Mouse (Mus musculus): ENCODE measurements at regions not wholly inside any gene's neighbourhood (a gene's known extent, or its start where the extent isn't known, plus 50 kb on each side); places are given as distances from the start of the nearest gene placed in this dataset.

DNA sequence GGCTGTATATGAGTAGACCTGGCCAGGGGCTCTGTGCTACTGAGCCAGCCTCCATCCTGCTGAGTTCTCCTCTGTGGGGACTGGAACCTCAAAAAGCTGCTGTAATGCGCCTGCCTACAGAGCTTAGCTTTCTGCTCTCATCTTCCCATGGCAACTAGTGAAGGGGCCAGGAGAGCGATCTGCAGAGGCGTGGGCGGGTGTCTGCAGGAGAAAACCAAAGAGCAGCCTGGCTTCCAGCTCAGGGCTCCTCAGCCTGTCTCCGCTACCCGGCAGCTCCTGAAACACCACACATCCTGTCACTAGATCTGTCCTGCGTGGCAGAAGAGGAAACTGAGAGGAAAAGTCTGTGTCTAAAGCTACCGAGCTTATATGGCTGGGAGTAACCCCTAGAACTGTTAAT is 384.9 kb upstream of the Myt1l start:
- Histone ChIP-seq H3K4me2 (ENCODE audit: low read depth, low read length, poor library complexity, severe bottlenecking) (no peak overlapping the region), H3K4me1 (ENCODE audit: insufficient read depth, low read length) (peaks cover 19% of the 10 kb centered on the region), H3K27ac (ENCODE audit: low read depth, low read length) (0 out of 2 replicates have a peak overlapping the region, but pooled peaks have one; percentile 26), H3K27me3 (ENCODE audit: insufficient read depth, low read length) (no peaks in the 10 kb centered on the region), H3K9me3 (ENCODE audit: low read length) (no peaks in the 10 kb centered on the region), H3K9ac (replicated peaks; ENCODE audit: low read length, poor library complexity, severe bottlenecking) (0 out of 2 replicates have a peak overlapping the region, but pooled peaks have one; percentile 24), H3K4me3 (ENCODE audit: low read depth, low read length) (no peak overlapping the region), H3K36me3 (ENCODE audit: insufficient read depth, low read length) (no peaks in the 10 kb centered on the region)
- DNase-seq (ENCODE audit: low spot score) = no peak
- ATAC-seq (ENCODE audit: low FRiP score) = no peak
- no peak for TF ChIP-seq CTCF (IDR thresholded peaks at IDR 0.05)
- WGBS = 61% methylated on average over 8 of the region's 8 CpGs

DNA sequence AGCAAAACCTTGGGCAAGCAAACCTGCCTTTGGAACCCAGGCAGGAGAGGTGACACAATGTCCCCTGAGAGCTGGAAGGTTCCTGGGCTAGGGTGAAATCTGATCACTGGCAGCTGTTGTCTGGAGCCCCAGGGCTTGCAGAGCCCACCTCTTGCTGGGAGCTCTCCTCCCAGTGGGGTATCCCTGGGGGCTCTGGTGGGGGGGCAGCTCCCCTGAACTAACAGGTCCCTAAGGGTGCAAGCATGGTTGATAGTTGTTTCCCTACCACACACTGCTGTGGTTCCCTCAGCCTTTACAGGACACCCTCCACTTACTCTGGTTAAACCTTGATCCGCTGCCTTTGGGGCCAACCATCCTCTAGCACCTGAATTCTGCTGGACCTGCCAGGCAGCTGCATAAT is 367.3 kb upstream of the Myt1l start:
- no peaks in the 10 kb centered on the region for H3K36me3 ChIP-seq (ENCODE audit: insufficient read depth, low read length)
- no peak for DNase-seq (ENCODE audit: low spot score)
- H3K9ac ChIP-seq (replicated peaks; ENCODE audit: low read length, poor library complexity, severe bottlenecking) = no peak overlapping the region
- TF ChIP-seq CTCF (IDR thresholded peaks at IDR 0.05) = no peak
- no peak for ATAC-seq (ENCODE audit: low FRiP score)
- WGBS = 93% methylated on average over 1 of the region's 1 CpGs
- H3K4me2 ChIP-seq (ENCODE audit: low read depth, low read length, poor library complexity, severe bottlenecking) = no peak overlapping the region
- H3K4me3 ChIP-seq (ENCODE audit: low read depth, low read length) = no peak overlapping the region
- H3K27ac ChIP-seq (ENCODE audit: low read depth, low read length) = no peak overlapping the region
- H3K9me3 ChIP-seq (ENCODE audit: low read length) = no peaks in the 10 kb centered on the region
- H3K4me1 ChIP-seq (ENCODE audit: insufficient read depth, low read length) = no peaks in the 10 kb centered on the region
- no peaks in the 10 kb centered on the region for H3K27me3 ChIP-seq (ENCODE audit: insufficient read depth, low read length)

DNA sequence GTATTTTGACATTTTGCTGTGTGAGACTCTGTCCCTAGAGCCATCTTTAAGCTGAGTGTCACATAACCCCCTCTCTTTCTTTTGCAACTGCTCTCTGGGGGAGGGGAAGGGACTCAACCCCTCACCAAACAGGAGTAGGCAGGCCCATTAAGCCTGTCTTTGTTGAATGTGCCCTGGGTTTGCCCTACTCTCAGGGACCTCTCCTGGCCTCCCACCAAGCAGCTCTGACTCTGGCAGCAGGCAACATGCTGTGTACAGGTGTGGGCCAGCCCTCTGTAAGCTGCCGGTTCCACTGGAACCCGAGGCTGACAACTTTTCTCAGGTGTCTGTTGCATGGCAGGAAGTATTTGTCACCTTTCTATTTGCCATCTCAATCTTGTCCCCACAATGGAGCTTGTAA is 366.6 kb upstream of the Myt1l start:
- 20% methylated on average over 2 of the region's 2 CpGs for WGBS
- Histone ChIP-seq H3K27ac (ENCODE audit: low read depth, low read length) (no peak overlapping the region), H3K27me3 (ENCODE audit: insufficient read depth, low read length) (no peaks in the 10 kb centered on the region), H3K36me3 (ENCODE audit: insufficient read depth, low read length) (no peaks in the 10 kb centered on the region), H3K9ac (replicated peaks; ENCODE audit: low read length, poor library complexity, severe bottlenecking) (no peak overlapping the region), H3K9me3 (ENCODE audit: low read length) (no peaks in the 10 kb centered on the region), H3K4me2 (ENCODE audit: low read depth, low read length, poor library complexity, severe bottlenecking) (no peak overlapping the region), H3K4me3 (ENCODE audit: low read depth, low read length) (no peak overlapping the region), H3K4me1 (ENCODE audit: insufficient read depth, low read length) (no peaks in the 10 kb centered on the region)
- ATAC-seq (ENCODE audit: low FRiP score) = no peak
- DNase-seq (ENCODE audit: low spot score) = no peak
- no peak for TF ChIP-seq CTCF (IDR thresholded peaks at IDR 0.05)

DNA sequence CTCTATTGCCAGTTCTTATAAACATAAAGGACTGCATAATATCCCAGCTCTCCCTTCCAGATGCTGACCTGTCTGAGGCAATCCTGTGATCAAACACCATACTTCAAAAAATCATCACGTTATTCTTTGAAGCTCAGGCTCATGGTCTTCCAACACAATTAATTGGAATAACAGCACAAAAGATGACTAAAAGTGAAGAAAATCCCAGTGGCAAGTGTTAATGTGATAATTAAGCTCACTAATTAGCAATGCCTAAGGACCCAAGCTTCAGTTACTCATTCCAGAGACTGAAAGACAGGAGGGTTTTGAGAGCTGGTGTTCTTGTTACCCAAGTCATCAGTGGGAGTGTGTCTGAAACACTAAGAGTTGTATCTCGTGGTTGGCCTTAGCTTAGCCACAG is 363.5 kb upstream of the Myt1l start:
- H3K36me3 ChIP-seq (ENCODE audit: insufficient read depth, low read length) = no peaks in the 10 kb centered on the region
- H3K4me2 ChIP-seq (ENCODE audit: low read depth, low read length, poor library complexity, severe bottlenecking) = no peak overlapping the region
- WGBS = 63% methylated on average over 2 of the region's 2 CpGs
- H3K4me3 ChIP-seq (ENCODE audit: low read depth, low read length) = no peak overlapping the region
- H3K9ac ChIP-seq (replicated peaks; ENCODE audit: low read length, poor library complexity, severe bottlenecking) = no peak overlapping the region
- H3K27ac ChIP-seq (ENCODE audit: low read depth, low read length) = no peak overlapping the region
- DNase-seq (ENCODE audit: low spot score) (no peak), ATAC-seq (ENCODE audit: low FRiP score) (no peak)
- TF ChIP-seq CTCF (IDR thresholded peaks at IDR 0.05) = no peak
- H3K4me1 ChIP-seq (ENCODE audit: insufficient read depth, low read length) = no peaks in the 10 kb centered on the region
- no peaks in the 10 kb centered on the region for H3K9me3 ChIP-seq (ENCODE audit: low read length)
- H3K27me3 ChIP-seq (ENCODE audit: insufficient read depth, low read length) = no peaks in the 10 kb centered on the region

DNA sequence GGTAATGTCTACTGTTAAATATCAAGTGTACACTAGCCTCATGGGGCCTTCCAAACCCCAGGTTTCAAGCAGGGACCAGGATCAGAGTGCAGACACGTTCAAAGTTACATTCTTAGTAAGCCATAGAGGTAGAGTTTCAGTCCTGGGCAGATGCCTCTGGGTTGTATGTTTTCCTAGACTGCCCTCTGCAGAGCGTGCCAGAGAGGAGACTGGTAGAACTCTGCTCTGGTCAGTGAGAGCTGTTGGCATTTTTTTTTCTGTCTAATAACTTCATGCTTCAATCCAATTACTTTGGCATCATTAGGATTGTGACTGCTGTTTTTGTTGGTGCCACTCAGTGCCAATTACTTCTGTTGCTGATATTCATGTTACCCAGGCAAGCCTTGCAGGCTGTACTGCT is 361.9 kb upstream of the Myt1l start:
- TF ChIP-seq CTCF (IDR thresholded peaks at IDR 0.05) = peak; percentile 46
- Histone ChIP-seq H3K27me3 (ENCODE audit: insufficient read depth, low read length) (no peaks in the 10 kb centered on the region), H3K27ac (ENCODE audit: low read depth, low read length) (no peak overlapping the region), H3K9ac (replicated peaks; ENCODE audit: low read length, poor library complexity, severe bottlenecking) (no peak overlapping the region), H3K9me3 (ENCODE audit: low read length) (no peaks in the 10 kb centered on the region), H3K4me2 (ENCODE audit: low read depth, low read length, poor library complexity, severe bottlenecking) (no peak overlapping the region), H3K4me3 (ENCODE audit: low read depth, low read length) (no peak overlapping the region), H3K4me1 (ENCODE audit: insufficient read depth, low read length) (no peaks in the 10 kb centered on the region), H3K36me3 (ENCODE audit: insufficient read depth, low read length) (no peaks in the 10 kb centered on the region)
- WGBS = 47% methylated on average over 2 of the region's 2 CpGs
- DNase-seq (ENCODE audit: low spot score) (peak; percentile 42), ATAC-seq (ENCODE audit: low FRiP score) (no peak)

DNA sequence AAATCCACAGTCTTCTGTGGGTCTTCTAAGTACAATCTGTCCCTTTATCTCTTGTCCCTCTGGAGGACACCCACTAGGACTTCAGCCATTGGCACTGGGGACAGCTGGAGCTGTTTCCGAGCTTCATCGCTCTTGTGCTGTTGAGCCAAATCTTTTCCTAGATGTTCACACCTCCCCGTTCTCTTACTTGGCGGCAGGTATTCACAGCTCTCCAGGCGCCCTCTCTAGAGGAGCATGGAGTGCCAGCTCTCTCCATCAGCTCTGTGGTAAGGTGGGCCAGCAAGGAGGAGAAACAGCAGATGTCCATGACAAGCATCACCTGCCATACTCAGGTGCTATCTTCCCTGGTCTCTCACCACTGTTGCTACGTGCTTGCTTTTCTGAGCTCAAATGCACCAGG is 360.3 kb upstream of the Myt1l start:
- H3K4me2 ChIP-seq (ENCODE audit: low read depth, low read length, poor library complexity, severe bottlenecking) = no peak overlapping the region
- no peaks in the 10 kb centered on the region for H3K36me3 ChIP-seq (ENCODE audit: insufficient read depth, low read length)
- WGBS = 90% methylated on average over 6 of the region's 6 CpGs
- H3K27ac ChIP-seq (ENCODE audit: low read depth, low read length) = no peak overlapping the region
- H3K27me3 ChIP-seq (ENCODE audit: insufficient read depth, low read length) = no peaks in the 10 kb centered on the region
- ATAC-seq (ENCODE audit: low FRiP score) = no peak
- no peak overlapping the region for H3K9ac ChIP-seq (replicated peaks; ENCODE audit: low read length, poor library complexity, severe bottlenecking)
- TF ChIP-seq CTCF (IDR thresholded peaks at IDR 0.05) = no peak
- H3K4me1 ChIP-seq (ENCODE audit: insufficient read depth, low read length) = no peaks in the 10 kb centered on the region
- H3K9me3 ChIP-seq (ENCODE audit: low read length) = no peaks in the 10 kb centered on the region
- H3K4me3 ChIP-seq (ENCODE audit: low read depth, low read length) = no peak overlapping the region
- DNase-seq (ENCODE audit: low spot score) = no peak

Data from midbrain, postnatal 0 days (tissue).